Mouse (Mus musculus) heart, embryonic 10.5 days (tissue): Measurements from ENCODE around the gene Tph1. TPM values are rescaled to one million over a fixed set of nuclear protein-coding genes. Genes with fewer than 3 reads are reported as not detected.

Source experiments
- DNase-seq: peaks from one replicate; pipeline ENCODE4 v3.0.0-alpha.2; 2017; ENCODE audit warnings: low spot score
- H3K27ac ChIP-seq: fragments of 300-500 bp; sonication (generic); 2 replicates; pipeline ENCODE4 v1.5.1; 2016; ENCODE audit warnings: mild to moderate bottlenecking
- H3K27me3 ChIP-seq: fragments of 300-500 bp; sonication (generic); 2 replicates; pipeline ENCODE4 v1.6.1; 2016; ENCODE audit warnings: mild to moderate bottlenecking; ENCODE audit not compliant: poor library complexity, insufficient read depth, severe bottlenecking
- H3K36me3 ChIP-seq: fragments of 300-500 bp; sonication (generic); 2 replicates; pipeline ENCODE4 v1.6.1; 2016; ENCODE audit warnings: mild to moderate bottlenecking, moderate library complexity
- H3K4me1 ChIP-seq: fragments of 300-500 bp; sonication (generic); 2 replicates; pipeline ENCODE4 v1.6.1; 2016; ENCODE audit warnings: mild to moderate bottlenecking
- H3K4me3 ChIP-seq: fragments of 300-500 bp; sonication (generic); 2 replicates; pipeline ENCODE4 v1.5.1; 2016; ENCODE audit warnings: mild to moderate bottlenecking, moderate library complexity
- H3K9me3 ChIP-seq: fragments of 300-500 bp; sonication (generic); 2 replicates; pipeline ENCODE4 v1.6.1; 2016; ENCODE audit warnings: mild to moderate bottlenecking, moderate library complexity
- WGBS: fragments of 180-500 bp; shearing (Covaris S2); methylation state at CpG from one replicate; pipeline ENCODE4 v1.1.7; 2016; 5-methylcytosine and 5-hydroxymethylcytosine counted together
- polyA plus RNA-seq: library from polyadenylated mRNA; unstranded; fragments of >200 nt; fragmentation: Nextera tagmentation; extraction: Ambion mirVana; gene quantifications from 2 replicates; pipeline ENCODE4 v1.2.1, GENCODE M21; 2016

Gene Tph1
- polyA plus RNA-seq: 0.19 TPM in 1 of 2 replicates, not detected in the other

GRCm38 (mm10) chr7:46672160-46672672 lies at the start of gene Tph1:
Gene Tph1 (minus strand): TSS chr7:46672537.
- Histone ChIP-seq H3K27me3 (peaks cover 25% of the 10 kb centered on the region), H3K36me3 (no peaks in the 10 kb centered on the region), H3K27ac (no peak within 1 kb of the TSS), H3K9me3 (no peaks in the 10 kb centered on the region), H3K4me1 (peaks cover 16% of the 10 kb centered on the region; the same call in 1 of the 2 replicates), H3K4me3 (no peak within 1 kb of the TSS)
- DNase-seq: no peak
- WGBS: 43% methylated on average over 10 of the region's 10 CpGs

GRCm38 (mm10) chr7:46720460-46720859 lies 48.1 kb upstream of the Tph1 start:
- no peaks in the 10 kb centered on the region for H3K36me3 ChIP-seq
- no peak overlapping the region for H3K27ac ChIP-seq
- 0 out of 2 replicates have a peak, but pooled peaks cover 20% of the 10 kb centered on the region for H3K27me3 ChIP-seq
- no peaks in the 10 kb centered on the region for H3K4me1 ChIP-seq
- H3K4me3 ChIP-seq: no peak overlapping the region
- H3K9me3 ChIP-seq: no peaks in the 10 kb centered on the region
- DNase-seq: no peak
- 68% methylated on average over 9 of the region's 9 CpGs for WGBS

DNA sequence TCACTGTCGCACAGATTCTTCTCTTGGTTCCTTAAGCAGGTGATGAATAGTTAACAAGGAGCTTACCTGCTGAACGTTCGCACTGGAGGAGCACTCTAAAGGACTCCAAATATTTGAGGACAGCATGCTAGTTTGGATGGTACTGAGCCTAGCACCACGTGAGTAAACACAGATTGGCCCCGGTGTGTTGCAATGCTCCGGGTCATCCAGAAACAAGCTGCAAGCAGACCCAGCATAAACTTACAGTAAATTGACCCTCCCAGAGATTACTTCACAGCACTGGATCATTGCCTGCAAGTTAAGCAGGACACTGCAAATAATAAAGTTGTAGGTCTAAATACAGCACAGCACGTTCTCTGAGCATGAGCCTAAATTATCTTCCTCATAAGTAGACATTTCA lies 47.2 kb upstream of the Tph1 start:
- WGBS: 76% methylated on average over 7 of the region's 7 CpGs
- H3K9me3 ChIP-seq: no peaks in the 10 kb centered on the region
- no peaks in the 10 kb centered on the region for H3K4me1 ChIP-seq
- H3K27ac ChIP-seq: no peak overlapping the region
- no peaks in the 10 kb centered on the region for H3K36me3 ChIP-seq
- H3K27me3 ChIP-seq: 0 out of 2 replicates have a peak, but pooled peaks cover 19% of the 10 kb centered on the region
- H3K4me3 ChIP-seq: no peak overlapping the region
- no peak for DNase-seq

GRCm38 (mm10) chr7:46718591-46719270 lies 46.4 kb upstream of the Tph1 start:
- Histone ChIP-seq H3K27ac (no peak overlapping the region), H3K36me3 (no peaks in the 10 kb centered on the region), H3K9me3 (no peaks in the 10 kb centered on the region), H3K4me1 (no peaks in the 10 kb centered on the region), H3K27me3 (0 out of 2 replicates have a peak, but pooled peaks cover 15% of the 10 kb centered on the region), H3K4me3 (no peak overlapping the region)
- no peak for DNase-seq
- 73% methylated on average over 7 of the region's 7 CpGs for WGBS

DNA sequence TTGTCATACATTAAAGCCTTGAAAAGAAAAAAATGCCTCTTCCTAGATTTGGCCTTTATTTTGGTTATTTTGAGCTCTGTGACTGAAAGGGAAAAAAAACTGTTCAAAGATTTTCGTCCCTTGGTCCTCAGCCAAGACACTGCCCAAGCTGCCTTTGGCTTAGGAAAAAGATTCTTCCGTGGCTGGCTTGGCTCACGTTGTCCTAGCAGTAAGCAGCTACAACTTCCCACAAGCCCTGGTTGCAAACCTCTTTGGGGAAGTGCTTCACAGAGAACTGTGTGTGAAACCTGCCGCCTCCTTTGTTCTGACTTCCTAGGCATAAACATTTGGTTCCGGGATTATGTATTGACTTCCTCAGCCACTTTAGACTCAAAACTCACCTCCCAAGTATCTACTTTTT lies 44.6 kb upstream of the Tph1 start:
- peaks cover 18% of the 10 kb centered on the region; the same call in 1 of the 2 replicates for H3K27me3 ChIP-seq
- no peaks in the 10 kb centered on the region for H3K4me1 ChIP-seq
- no peak for DNase-seq
- no peak overlapping the region for H3K27ac ChIP-seq
- 45% methylated on average over 5 of the region's 5 CpGs for WGBS
- H3K36me3 ChIP-seq: no peaks in the 10 kb centered on the region
- H3K9me3 ChIP-seq: no peaks in the 10 kb centered on the region
- H3K4me3 ChIP-seq: no peak overlapping the region

GRCm38 (mm10) chr7:46715600-46715999 lies 43.3 kb upstream of the Tph1 start, which contains the start of gene Saa3:
Gene Saa3 (minus strand): TSS chr7:46715700.
- WGBS: 81% methylated on average over 5 of the region's 5 CpGs
- Histone ChIP-seq H3K27me3 (peaks cover 15% of the 10 kb centered on the region; the same call in 1 of the 2 replicates), H3K27ac (no peak within 1 kb of the TSS), H3K36me3 (no peaks in the 10 kb centered on the region), H3K9me3 (no peaks in the 10 kb centered on the region), H3K4me3 (no peak within 1 kb of the TSS), H3K4me1 (no peaks in the 10 kb centered on the region)
- no peak for DNase-seq

- Histone ChIP-seq H3K27me3 (peaks cover 11% of the 10 kb centered on the region; the same call in 1 of the 2 replicates), H3K27ac (no peak overlapping the region), H3K4me3 (no peak overlapping the region), H3K4me1 (peaks cover 3% of the 10 kb centered on the region; the same call in 1 of the 2 replicates), H3K36me3 (no peaks in the 10 kb centered on the region), H3K9me3 (no peaks in the 10 kb centered on the region)
- no peak for DNase-seq
- WGBS: 35% methylated on average over 6 of the region's 6 CpGs
Observed at GRCm38 (mm10) chr7:46714518-46714917, 42.2 kb upstream of the Tph1 start.

- H3K4me3 ChIP-seq: no peak overlapping the region
- no peak overlapping the region for H3K27ac ChIP-seq
- H3K27me3 ChIP-seq: peaks cover 3% of the 10 kb centered on the region; the same call in 1 of the 2 replicates
- 70% methylated on average over 6 of the region's 6 CpGs for WGBS
- H3K4me1 ChIP-seq: peaks cover 7% of the 10 kb centered on the region; the same call in 1 of the 2 replicates
- DNase-seq: no peak
- no peaks in the 10 kb centered on the region for H3K9me3 ChIP-seq
- H3K36me3 ChIP-seq: peaks cover 12% of the 10 kb centered on the region
Observed at GRCm38 (mm10) chr7:46712250-46712649, 39.9 kb upstream of the Tph1 start.

DNA sequence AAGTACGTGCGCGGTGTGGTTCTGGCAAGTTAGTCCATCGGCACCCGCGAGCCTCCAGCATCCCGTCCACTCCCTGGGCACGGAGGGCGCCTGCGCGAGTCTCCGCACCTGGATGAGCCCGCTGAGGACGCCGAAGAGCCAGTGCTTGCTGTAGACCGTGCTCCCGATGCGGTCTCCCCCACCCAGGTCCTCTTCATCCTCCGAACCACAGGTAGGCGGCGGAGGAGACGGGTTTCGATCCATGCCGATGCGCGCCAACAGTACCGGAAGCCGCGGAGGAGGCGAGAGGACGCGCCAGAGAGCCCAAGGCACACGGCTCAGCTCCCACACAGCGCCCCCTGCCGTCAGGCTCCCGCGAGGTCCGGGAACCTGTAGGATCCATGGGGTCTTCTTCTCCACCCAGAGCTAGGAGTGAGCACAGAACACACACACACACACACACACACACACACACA lies 38.1 kb upstream of the Tph1 start, which contains the start of gene Saal1:
Gene Saal1, minus strand, starts transcription at position 291 of the 455 bp plus-strand sequence.
- 0% methylated on average over 38 of the region's 38 CpGs for WGBS
- H3K9me3 ChIP-seq: no peaks in the 10 kb centered on the region
- peak; percentile 96 for DNase-seq
- peaks cover 9% of the 10 kb centered on the region; the same call in 1 of the 2 replicates for H3K4me1 ChIP-seq
- peaks cover 30% of the 10 kb centered on the region for H3K36me3 ChIP-seq
- peak within 1 kb of the TSS; percentile 87 for H3K4me3 ChIP-seq
- H3K27me3 ChIP-seq: peaks cover 3% of the 10 kb centered on the region; the same call in 1 of the 2 replicates
- peak within 1 kb of the TSS; percentile 98 for H3K27ac ChIP-seq

DNA sequence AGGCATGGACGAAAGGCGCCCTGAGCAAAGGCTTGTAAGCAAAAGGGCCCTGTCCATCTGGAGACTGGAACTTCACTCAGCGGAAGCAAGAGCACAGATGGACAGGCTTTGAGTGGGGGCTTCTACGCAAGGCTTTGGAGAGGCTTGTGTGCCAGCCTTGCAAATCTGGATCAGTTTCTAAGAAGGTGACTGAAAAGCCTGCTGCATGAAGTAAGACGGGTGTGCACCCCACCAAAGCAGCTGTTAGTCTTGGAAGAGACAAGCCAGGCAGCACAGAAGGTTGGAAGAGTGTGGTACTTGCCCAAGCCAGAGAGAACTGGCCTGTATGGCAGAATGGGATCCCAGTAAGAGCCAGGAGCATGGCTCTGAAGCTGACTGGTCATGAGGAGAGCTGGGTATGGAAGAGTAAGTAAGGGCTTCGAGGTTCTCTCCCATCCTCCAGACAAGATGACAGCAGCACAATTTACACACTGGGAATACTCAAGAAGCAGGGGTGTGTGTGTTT lies 28.2 kb upstream of the Tph1 start:
- Histone ChIP-seq H3K27ac (no peak overlapping the region), H3K4me1 (peaks cover 3% of the 10 kb centered on the region; the same call in 1 of the 2 replicates), H3K9me3 (no peaks in the 10 kb centered on the region), H3K36me3 (peaks cover 97% of the 10 kb centered on the region), H3K27me3 (no peaks in the 10 kb centered on the region), H3K4me3 (no peak overlapping the region)
- 89% methylated on average over 6 of the region's 6 CpGs for WGBS
- no peak for DNase-seq

DNA sequence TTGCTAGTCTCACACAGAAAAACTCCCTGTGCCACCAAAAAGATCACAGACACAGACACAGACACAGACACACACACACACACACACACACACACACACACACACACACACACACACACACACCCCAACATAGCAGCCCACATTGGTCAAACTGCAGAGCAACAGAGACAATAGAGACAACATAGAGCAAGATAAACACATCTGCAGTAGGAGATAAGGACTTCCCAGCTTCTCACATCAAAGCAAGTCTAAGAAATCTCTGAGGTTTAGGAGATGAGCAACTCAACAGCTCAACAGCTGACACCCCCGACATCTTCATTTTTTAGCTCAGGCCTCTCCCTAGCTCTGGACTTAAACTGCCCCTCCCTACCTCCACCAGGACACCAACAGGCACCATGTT lies 24.4 kb upstream of the Tph1 start:
- Histone ChIP-seq H3K4me3 (no peak overlapping the region), H3K27ac (no peak overlapping the region), H3K4me1 (no peaks in the 10 kb centered on the region), H3K9me3 (no peaks in the 10 kb centered on the region), H3K27me3 (no peaks in the 10 kb centered on the region), H3K36me3 (peaks cover 87% of the 10 kb centered on the region)
- 59% methylated on average over 1 of the region's 1 CpGs for WGBS
- DNase-seq: no peak

- H3K36me3 ChIP-seq: peaks cover 36% of the 10 kb centered on the region
Observed at GRCm38 (mm10) chr7:46686827-46687226, 14.5 kb upstream of the Tph1 start.

DNA sequence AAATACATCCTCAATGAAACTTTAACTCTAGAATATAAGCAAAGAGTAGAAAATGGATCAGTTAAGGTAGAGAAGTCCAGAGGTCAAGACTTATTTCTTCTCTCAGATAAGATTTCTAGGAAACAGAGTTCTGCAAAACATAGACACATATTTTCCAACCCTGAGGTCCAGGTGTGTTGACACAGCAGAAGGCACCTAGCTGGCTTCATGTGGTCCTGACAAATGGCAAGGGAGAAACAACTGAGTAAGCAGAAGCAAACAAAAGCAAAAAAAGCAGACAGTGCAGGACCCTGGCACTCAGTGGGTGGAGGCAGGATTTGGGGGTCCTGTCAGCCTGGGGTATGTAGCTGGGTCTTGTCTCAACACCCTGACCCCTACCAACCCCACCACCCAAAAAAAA lies 8.4 kb upstream of the Tph1 start:
- no peak for DNase-seq
- Histone ChIP-seq H3K27me3 (no peaks in the 10 kb centered on the region), H3K4me3 (no peak overlapping the region), H3K9me3 (no peaks in the 10 kb centered on the region), H3K27ac (no peak overlapping the region), H3K4me1 (no peaks in the 10 kb centered on the region), H3K36me3 (no peaks in the 10 kb centered on the region)

More at GRCm38 (mm10) chr7:46686827-46687226, 14.5 kb upstream of the Tph1 start:
- no peak overlapping the region for H3K27ac ChIP-seq
- H3K4me3 ChIP-seq: no peak overlapping the region
- H3K4me1 ChIP-seq: no peaks in the 10 kb centered on the region
- no peaks in the 10 kb centered on the region for H3K27me3 ChIP-seq
- no peak for DNase-seq
- WGBS: 84% methylated on average over 5 of the region's 5 CpGs
- H3K9me3 ChIP-seq: no peaks in the 10 kb centered on the region
